Mouse (Mus musculus) cerebellum, adult (tissue): Measurements from ENCODE around the gene Gm45062.

Source experiments
- ATAC-seq: cut with Nextera tagmentation; 2 replicates; pipeline ENCODE4 v1.9.2; 2017; ENCODE audit warnings: mild to moderate bottlenecking, moderate library complexity, mixed read lengths; ENCODE audit not compliant: insufficient number of reproducible peaks, low FRiP score, low TSS enrichment

Gene Gm45062

DNA sequence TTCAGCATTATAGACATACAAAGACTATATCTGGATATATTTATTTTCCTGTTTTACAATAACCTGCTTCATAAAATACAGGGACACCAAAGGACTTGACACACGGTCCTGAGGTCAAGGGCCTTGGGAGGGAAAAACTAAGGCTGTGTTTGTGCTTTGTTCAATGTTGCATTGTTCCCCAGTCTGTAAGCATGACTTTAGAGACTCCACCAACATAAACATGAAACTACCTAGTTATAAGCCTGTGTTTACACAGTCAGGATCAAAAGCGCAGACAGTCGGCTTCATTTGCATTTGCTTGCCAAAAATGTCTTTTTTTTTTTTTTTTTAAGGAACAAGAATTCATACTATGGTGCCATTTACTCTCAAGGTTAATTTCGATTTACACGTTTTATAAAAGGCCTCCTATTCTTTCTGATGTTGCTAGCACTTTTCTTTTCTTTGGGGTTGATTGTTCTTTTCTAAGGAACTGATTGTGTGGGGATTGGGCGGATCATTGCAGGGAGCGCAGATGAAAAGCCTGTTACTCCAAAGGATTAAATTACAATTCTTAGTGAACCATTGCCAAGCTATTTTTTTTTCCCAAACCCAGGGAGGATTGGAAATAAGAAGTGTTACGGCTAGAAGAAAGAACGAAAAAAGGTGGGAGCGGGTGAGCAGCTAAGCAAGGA is 208.6 kb downstream of the Gm45062 start:
- ATAC-seq, result no peak

DNA sequence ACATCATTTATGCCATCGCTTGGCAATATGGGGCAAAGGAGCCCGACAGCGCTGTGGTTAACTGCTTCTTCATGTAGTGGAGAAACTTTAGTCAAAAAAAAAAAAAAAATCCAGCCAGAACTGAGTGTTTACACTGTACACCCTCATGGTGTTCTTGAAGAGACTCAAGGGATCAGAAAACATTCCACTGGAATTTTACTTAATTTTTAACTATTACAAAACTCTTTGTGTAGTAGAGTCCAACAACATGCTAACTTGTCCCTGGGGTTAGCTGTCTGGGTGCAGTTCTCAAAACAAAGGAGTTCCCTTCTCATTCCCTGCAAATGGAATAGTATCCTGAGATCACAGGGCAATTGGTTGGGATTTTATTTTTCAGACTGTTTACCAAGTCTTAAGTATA is 210.7 kb downstream of the Gm45062 start:
- ATAC-seq, result no peak

GRCm38 (mm10) chr6:8472125-8472524 is 212.9 kb downstream of the Gm45062 start:
- no peak for ATAC-seq

- no peak for ATAC-seq
Observed at GRCm38 (mm10) chr6:8472915-8473314, 213.7 kb downstream of the Gm45062 start.

DNA sequence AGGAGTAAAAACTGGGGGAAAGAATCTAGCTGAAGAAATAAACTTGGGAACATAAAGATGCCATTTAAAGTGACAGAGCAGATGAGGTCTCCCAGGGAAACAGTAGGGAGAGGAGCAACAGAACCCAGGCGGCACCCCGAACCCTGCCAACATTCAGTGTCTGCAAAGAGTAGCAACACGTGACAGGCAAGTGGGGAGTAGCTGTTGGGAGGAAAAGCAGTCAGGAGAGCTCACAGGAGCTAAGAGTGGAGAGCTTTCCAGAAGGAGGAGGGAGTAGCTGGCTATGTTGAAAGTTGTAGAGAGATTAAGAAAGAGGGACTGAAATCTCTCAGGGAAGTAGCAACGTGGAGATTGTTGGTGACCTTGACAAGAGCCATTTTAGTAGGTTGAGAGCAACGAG is 214.2 kb downstream of the Gm45062 start:
- ATAC-seq, result no peak

DNA sequence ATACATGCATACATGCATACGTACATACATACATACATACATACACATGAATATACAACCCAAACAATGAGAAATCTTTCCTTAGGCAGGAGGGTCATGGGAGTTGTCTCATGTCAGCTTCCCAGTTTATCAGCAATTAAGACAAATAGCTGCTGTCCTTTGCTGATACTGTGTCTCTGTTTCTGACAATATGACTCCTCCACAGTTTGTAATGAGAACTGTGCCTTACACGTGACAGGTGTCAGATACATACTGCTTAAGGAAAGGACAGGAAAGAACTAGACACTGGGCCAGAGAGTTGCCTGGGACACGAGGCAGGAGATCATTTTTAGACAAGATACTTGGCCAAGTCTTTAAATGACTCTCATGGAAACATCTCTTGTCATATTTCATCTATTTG is 215.1 kb downstream of the Gm45062 start:
- no peak for ATAC-seq

DNA sequence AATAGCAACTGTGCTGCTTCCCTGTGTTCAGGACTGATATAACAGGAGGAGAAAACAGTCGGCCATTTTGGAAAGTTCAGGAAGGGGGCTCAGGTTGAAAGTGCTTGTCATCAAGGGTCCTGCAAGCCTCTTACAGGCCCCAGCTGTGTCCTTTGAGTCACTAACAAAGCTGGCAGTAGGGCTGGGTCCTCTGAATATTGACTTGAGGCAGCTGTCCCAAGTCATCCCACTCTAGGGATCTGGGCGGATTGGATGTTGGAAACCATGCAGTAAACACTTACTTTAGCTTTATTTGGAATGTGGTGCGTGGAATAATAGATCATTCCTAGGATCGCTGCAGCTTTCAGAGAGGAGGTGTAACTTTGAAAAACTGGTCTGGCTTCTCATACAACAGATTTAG is 215.6 kb downstream of the Gm45062 start:
- ATAC-seq, result no peak

DNA sequence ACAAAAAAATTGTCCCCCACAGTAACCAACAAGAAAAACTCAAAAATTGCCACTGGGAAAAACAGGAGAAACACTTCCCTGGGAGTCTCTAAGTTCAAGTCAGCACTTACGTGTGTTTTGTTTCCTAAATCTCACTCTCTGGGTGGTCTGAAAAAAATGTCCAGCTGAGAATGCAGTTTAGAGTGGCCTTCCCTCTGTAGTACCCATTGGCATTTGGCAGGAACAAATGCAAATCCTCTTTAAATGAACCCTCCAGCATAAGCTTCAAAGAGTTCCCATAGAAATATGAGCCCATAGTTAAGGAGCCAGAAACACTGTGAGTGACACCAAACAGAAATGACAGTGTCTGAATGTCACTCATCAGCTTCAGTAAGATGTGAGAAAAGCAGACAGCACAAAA is 219.9 kb downstream of the Gm45062 start:
- ATAC-seq, result no peak

GRCm38 (mm10) chr6:8484437-8485275 is 225.4 kb downstream of the Gm45062 start:
- no peak for ATAC-seq

- ATAC-seq, result no peak
Observed at GRCm38 (mm10) chr6:8485414-8486175, 226.3 kb downstream of the Gm45062 start.

GRCm38 (mm10) chr6:8486391-8487043 is 227.3 kb downstream of the Gm45062 start:
- no peak for ATAC-seq

- ATAC-seq, result no peak
Observed at GRCm38 (mm10) chr6:8487044-8487853, 228.0 kb downstream of the Gm45062 start.

GRCm38 (mm10) chr6:8488249-8488648 is 229.0 kb downstream of the Gm45062 start:
- no peak for ATAC-seq

- no peak for ATAC-seq
Observed at GRCm38 (mm10) chr6:8489266-8489665, 230.0 kb downstream of the Gm45062 start.

DNA sequence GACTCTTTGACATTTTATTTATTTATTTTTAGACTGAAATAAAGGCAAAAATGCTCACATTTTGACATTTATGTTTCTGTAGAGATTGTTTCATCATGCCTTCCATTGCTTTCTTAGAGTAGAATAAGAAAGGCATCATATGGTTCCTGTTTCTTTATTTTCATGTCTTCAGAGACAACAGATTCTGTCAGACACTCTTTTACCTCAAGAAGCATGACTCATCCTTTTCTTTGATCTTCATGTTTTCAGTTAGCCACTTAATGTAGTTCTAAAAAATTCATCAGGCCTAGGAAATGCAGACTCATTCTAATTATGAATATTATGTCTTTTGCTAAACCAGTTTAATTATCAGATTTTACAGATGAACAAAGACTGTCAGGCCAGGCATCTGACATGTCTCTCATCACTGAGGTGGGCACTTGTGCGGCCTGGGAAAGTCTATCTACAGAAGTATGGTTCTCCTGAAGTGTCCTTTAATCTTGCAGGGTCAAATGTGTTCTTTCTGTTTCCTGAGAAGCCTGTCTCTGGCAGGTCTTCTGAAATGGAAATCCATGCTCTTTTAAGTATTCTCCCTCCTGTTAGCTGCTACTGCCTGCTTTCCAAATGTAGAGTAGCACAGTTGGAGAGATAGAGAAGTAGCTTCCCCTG is 230.8 kb downstream of the Gm45062 start:
- no peak for ATAC-seq

GRCm38 (mm10) chr6:8492248-8492647 is 233.0 kb downstream of the Gm45062 start:
- ATAC-seq, result no peak

- no peak for ATAC-seq
Observed at GRCm38 (mm10) chr6:8495109-8495826, 236.0 kb downstream of the Gm45062 start.

DNA sequence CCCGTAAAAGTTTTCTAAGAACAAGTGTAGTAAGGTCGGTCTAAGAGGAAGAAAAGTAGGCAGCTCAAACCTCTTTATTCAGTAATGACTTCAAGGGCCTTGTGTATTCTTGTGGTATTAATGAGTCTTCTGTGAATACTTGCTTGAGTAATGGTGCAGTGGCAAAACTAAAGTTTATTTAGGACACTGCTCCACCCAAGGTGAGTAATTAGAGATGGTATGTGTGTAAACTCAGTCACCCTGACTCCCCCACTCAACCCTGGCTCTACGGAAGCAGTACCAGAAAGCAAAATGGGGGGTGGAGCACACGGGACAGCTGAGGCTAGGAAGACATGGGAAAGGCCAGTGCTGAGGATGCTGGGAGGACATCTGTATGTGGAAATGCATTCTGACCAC is 236.6 kb downstream of the Gm45062 start:
- no peak for ATAC-seq
